Mouse (Mus musculus) embryonic fibroblast, embryonic 13.5 days (primary cell): ENCODE data around the gene Rbm17.

Source experiments
- CTCF ChIP-seq: IDR thresholded peaks from 2 replicates; pipeline ENCODE4 v1.5.1; 2011; ENCODE audit warnings: mild to moderate bottlenecking, control low read depth, low read length, moderate library complexity, borderline replicate concordance; ENCODE audit not compliant: insufficient read depth
- POLR2A ChIP-seq: IDR thresholded peaks from 2 replicates; pipeline ENCODE4 v1.6.1; 2011; ENCODE audit warnings: low read depth, mild to moderate bottlenecking, control low read depth, low read length, moderate library complexity

GRCm38 (mm10) chr2:11653330-11653729 lies 49.4 kb upstream of the Rbm17 start:
- TF ChIP-seq POLR2A (no peak), CTCF (no peak)
